Mouse (Mus musculus) lung, adult 2 months (tissue): ENCODE data around the gene Ess2.

Experiments
- CTCF ChIP-seq: fragments of 200-500 bp; IDR thresholded peaks from 2 replicates; pipeline ENCODE4 v1.5.1; 2011; ENCODE audit warnings: mild to moderate bottlenecking, low read length, control low read depth; ENCODE audit not compliant: insufficient read depth
- POLR2A ChIP-seq: fragments of 200-500 bp; IDR thresholded peaks from 2 replicates; pipeline ENCODE4 v1.6.1; 2011; ENCODE audit warnings: low read depth, mild to moderate bottlenecking, control low read depth, low read length, borderline replicate concordance; ENCODE audit errors: extremely low read depth

DNA sequence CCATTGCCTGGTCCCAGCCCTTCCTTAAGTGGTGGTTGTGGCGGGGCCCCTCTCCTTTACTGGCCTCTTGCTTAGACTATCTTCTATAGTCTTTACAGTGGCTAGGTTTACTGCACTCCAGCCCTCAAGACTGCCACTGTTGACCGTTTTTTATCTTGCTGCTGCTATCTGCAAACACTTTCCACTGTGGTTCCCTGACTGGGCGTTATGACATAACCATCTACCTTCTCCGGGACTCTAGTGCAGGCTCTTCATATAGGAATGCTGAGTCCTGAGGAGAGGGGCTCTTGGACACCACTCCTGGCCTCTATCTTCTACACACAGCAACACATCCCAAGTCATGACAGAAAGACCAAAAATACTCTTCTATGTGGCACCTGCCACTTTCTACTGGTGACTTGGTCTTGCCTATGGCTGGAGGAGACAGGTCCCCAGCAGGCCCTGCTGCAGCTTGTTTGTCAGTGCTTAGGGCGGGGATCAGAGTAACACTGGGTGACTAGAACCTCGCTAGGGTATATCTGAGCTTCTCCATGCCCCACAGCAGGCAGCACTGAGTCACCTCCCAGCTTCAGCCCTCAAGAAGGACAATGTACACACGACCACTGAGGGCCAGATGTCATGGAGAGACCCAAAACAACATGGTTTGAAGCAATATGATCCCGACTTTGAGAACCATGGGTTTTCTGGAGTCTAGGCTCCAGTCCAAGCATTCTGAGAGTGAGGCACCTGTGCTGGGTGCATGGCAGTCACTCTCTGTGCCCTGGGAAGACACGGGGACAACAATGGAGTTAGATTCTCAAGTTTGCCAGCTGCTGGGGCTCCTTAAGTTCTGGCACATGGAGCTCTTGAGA lies 22.7 kb upstream of the Ess2 start:
- no peak for TF ChIP-seq CTCF
- no peak for TF ChIP-seq POLR2A
